Mouse (Mus musculus) liver, embryonic 13.5 days (tissue): Measurements from ENCODE around the gene Mapk1. TPM values are rescaled to one million over a fixed set of nuclear protein-coding genes. Genes with fewer than 3 reads are reported as not detected.
"Not testable (repeated sequence)": the region's sequence is repeated elsewhere in the genome, so short reads cannot be mapped to it uniquely, and the experiment has no call there.

Source experiments
- ATAC-seq: fragments of 200-750 bp; cut with Nextera tagmentation; 2 replicates; pipeline ENCODE4 v1.8.0; 2017; ENCODE audit warnings: low read depth, mild to moderate bottlenecking, moderate number of reproducible peaks, moderate library complexity
- DNase-seq: peaks from one replicate; pipeline ENCODE4 v3.0.0; 2022
- H3K27ac ChIP-seq: fragments of 300-500 bp; sonication (generic); 2 replicates; pipeline ENCODE4 v1.5.1; 2015; ENCODE audit warnings: moderate library complexity, mild to moderate bottlenecking, inconsistent platforms
- H3K27me3 ChIP-seq: fragments of 300-500 bp; sonication (generic); 2 replicates; pipeline ENCODE4 v1.6.1; 2015; ENCODE audit warnings: mild to moderate bottlenecking, inconsistent platforms
- H3K36me3 ChIP-seq: fragments of 300-500 bp; sonication (generic); 2 replicates; pipeline ENCODE4 v1.6.1; 2015; ENCODE audit warnings: mild to moderate bottlenecking, inconsistent platforms
- H3K4me1 ChIP-seq: fragments of 300-500 bp; sonication (generic); replicated peaks from 2 replicates; pipeline ENCODE4 v1.6.1; 2015; ENCODE audit warnings: inconsistent platforms
- H3K4me2 ChIP-seq: fragments of 300-500 bp; sonication (generic); 2 replicates; pipeline ENCODE4 v1.6.1; 2015; ENCODE audit warnings: inconsistent platforms, mild to moderate bottlenecking, moderate library complexity
- H3K4me3 ChIP-seq: fragments of 300-500 bp; sonication (generic); replicated peaks from 2 replicates; pipeline ENCODE4 v1.5.1; 2015; ENCODE audit warnings: mild to moderate bottlenecking, inconsistent platforms
- H3K9ac ChIP-seq: fragments of 300-500 bp; sonication (generic); 2 replicates; pipeline ENCODE4 v1.6.1; 2015; ENCODE audit warnings: mild to moderate bottlenecking, inconsistent platforms
- H3K9me3 ChIP-seq: fragments of 300-500 bp; sonication (generic); replicated peaks from 2 replicates; pipeline ENCODE4 v1.6.1; 2016; ENCODE audit warnings: inconsistent platforms
- WGBS: fragments of 180-500 bp; shearing (Covaris S2); methylation state at CpG from one replicate; pipeline ENCODE4 v1.1.7; 2015; ENCODE audit not compliant: insufficient replicate concordance; 5-methylcytosine and 5-hydroxymethylcytosine counted together
- polyA plus RNA-seq: library from polyadenylated mRNA; unstranded; fragments of >200 nt; fragmentation: Nextera tagmentation; extraction: Ambion mirVana; gene quantifications from 2 replicates; pipeline ENCODE4 v1.2.1, GENCODE M21; 2015

Mapk1 gene
- polyA plus RNA-seq, 1 experiment from 2014 or later = 93.7 TPM

- WGBS = 6% methylated on average over 9 of the region's 9 CpGs
Measured at GRCm38 (mm10) chr16:16984423-16984941, 1.3 kb downstream of the Mapk1 start.

DNA sequence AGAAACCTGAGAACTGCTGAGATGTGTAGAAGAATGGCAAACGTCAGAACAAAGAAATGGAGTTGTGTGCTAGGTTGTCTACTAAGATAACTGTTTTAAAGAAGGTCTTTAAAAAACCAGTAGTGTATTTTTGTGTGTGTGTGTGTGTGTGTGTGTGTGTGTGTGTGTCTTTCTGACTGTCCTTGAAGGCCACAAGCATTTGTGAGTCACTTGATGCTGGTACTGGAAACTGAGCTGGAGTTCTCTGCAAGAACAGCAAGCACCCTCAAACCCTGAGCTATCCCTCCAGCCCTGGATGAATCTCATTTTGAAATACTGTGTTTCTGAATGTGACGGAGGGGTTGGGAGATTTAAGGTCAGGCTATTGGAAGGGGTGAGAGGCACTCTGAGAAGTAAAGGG, 4.1 kb downstream of the Mapk1 start:
- WGBS = 72% methylated on average over 2 of the region's 2 CpGs
- Histone ChIP-seq H3K27ac (no peak overlapping the region), H3K9me3 (no peaks in the 10 kb centered on the region), H3K4me3 (no peak overlapping the region), H3K4me1 (peaks cover 73% of the 10 kb centered on the region), H3K4me2 (no peak overlapping the region), H3K36me3 (peaks cover 34% of the 10 kb centered on the region), H3K9ac (no peak overlapping the region), H3K27me3 (no peaks in the 10 kb centered on the region)
- no peak for ATAC-seq
- DNase-seq = no peak

More at GRCm38 (mm10) chr16:16984423-16984941, 1.3 kb downstream of the Mapk1 start:
- no peaks in the 10 kb centered on the region for H3K9me3 ChIP-seq
- ATAC-seq (no peak), DNase-seq (no peak)
- H3K9ac ChIP-seq = peak overlapping the region; percentile 96
- peaks cover 48% of the 10 kb centered on the region for H3K4me1 ChIP-seq
- peak overlapping the region; percentile 99 for H3K4me3 ChIP-seq
- peak overlapping the region; percentile 87 for H3K27ac ChIP-seq
- H3K4me2 ChIP-seq = peak overlapping the region; percentile 92
- H3K36me3 ChIP-seq = peaks cover 23% of the 10 kb centered on the region
- no peaks in the 10 kb centered on the region for H3K27me3 ChIP-seq

DNA sequence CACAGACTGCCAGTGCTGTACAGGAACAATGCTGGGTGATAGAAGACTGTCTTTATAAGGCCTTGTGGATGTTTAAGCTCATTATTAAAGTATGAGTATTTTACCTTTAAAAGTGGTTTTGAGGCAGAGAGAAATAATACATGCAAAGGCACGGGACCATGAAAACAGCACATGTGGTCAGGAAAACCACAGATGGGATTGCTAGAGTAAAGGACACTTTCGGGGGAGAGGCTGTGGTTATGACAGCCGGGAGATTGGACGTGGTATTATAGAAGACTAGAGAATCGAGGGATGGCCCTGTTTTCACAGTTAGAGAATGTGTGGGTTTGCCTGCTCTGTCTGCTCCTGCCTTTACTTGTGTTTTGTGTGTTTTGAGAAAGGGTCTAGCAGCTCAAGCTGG, 5.7 kb downstream of the Mapk1 start:
- ATAC-seq (no peak), DNase-seq (no peak)
- Histone ChIP-seq H3K4me3 (no peak overlapping the region), H3K27me3 (no peaks in the 10 kb centered on the region), H3K4me2 (no peak overlapping the region), H3K36me3 (peaks cover 35% of the 10 kb centered on the region), H3K9ac (no peak overlapping the region), H3K9me3 (no peaks in the 10 kb centered on the region), H3K27ac (0 out of 2 replicates have a peak overlapping the region, but pooled peaks have one; percentile 23), H3K4me1 (peaks cover 81% of the 10 kb centered on the region)
- 24% methylated on average over 5 of the region's 5 CpGs for WGBS

DNA sequence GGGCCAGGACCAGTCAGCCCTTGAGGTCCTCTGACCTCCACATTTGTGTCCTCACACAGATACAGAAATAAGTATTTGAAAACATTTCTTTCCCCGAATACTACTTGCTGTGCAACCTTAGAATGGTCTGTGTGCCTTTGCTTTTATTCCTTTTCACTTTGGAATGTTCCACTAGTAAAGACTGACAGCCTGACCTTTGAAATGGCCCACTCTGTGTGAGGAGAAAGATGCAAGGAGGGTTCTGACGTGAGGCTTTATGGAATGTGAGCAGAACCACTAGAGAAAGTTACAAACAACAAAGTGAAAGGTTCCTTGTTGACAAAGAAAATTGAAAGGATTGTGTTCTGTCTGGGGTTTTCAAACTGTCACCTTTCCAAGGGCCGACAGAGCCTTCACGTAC, 6.8 kb downstream of the Mapk1 start:
- H3K4me3 ChIP-seq = no peak overlapping the region
- DNase-seq = no peak
- peaks cover 40% of the 10 kb centered on the region for H3K36me3 ChIP-seq
- ATAC-seq = no peak
- H3K9me3 ChIP-seq = no peaks in the 10 kb centered on the region
- peaks cover 87% of the 10 kb centered on the region for H3K4me1 ChIP-seq
- H3K9ac ChIP-seq = no peak overlapping the region
- H3K27ac ChIP-seq = no peak overlapping the region
- 79% methylated on average over 4 of the region's 4 CpGs for WGBS
- H3K4me2 ChIP-seq = no peak overlapping the region
- H3K27me3 ChIP-seq = no peaks in the 10 kb centered on the region

DNA sequence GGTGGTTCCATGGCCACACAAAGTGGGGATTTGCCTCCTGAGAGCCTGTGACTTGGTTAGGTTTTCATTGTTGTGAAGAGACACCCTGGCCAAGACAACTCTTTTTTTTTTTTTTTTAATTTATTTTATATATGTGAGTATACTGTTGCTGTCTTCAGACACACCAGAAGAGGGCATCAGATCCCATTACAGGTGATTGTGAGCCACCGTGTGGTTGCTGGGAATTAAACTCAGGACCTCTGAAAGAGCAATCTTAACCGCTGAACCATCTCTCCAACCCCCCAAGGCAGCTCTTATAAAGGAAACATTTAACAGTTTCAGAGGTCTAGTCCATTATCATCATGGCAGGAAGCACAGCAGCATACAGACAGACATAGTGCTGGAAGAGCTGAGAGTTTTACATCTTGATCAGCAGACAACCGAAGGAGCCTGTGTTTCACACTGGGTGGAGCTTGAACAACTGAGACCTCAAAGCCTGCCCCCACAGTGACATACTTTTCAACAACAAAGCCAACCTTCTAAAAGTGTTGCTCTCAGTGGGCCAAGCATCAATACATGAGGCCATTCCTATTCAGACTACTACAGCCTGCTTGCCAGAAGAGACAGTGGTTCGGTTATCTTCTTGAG, 11.4 kb downstream of the Mapk1 start:
- Histone ChIP-seq H3K9me3 (no peaks in the 10 kb centered on the region), H3K36me3 (0 out of 2 replicates have a peak, but pooled peaks cover 16% of the 10 kb centered on the region), H3K9ac (no peak overlapping the region), H3K4me3 (no peak overlapping the region), H3K4me1 (peaks cover 62% of the 10 kb centered on the region), H3K27ac (no peak overlapping the region), H3K4me2 (no peak overlapping the region), H3K27me3 (no peaks in the 10 kb centered on the region)
- 40% methylated on average over 4 of the region's 4 CpGs for WGBS
- ATAC-seq (peak; percentile 51; the same call in 1 of the 2 replicates), DNase-seq (no peak)

DNA sequence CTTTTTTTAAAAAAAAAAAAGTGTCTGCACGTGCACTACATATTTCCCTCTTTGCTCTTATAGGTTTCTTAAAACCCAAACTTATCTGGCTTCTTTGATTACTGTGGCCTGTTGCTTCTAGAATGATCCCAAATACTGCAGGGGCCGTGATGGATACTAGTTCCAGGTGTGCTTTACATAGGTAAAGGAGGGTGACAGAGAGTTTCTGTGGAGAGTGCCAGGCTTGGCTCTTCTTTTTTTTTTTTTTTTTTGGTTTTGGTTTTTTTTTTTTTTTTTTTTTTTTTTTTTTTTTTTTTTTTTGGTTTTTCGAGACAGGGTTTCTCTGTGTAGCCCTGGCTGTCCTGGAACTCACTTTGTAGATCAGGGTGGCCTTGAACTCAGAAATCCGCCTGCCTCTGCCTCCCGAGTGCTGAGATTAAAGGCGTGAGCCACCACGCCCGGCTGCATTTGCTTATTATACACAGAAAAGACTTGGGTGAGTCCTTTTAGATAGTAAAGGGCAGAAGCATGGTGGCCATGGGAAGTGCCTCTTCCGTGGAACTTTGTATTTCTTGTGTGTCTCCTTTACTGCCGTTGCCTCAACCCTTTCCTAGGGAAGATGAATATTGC, 13.0 kb downstream of the Mapk1 start:
- not testable (repeated sequence) for H3K27me3 ChIP-seq, ATAC-seq, H3K27ac ChIP-seq, H3K9ac ChIP-seq, H3K4me3 ChIP-seq, H3K9me3 ChIP-seq, H3K4me2 ChIP-seq, DNase-seq
- Histone ChIP-seq H3K36me3 (peaks cover 11% of the 10 kb centered on the region; the same call in 1 of the 2 replicates), H3K4me1 (peaks cover 59% of the 10 kb centered on the region)
- WGBS = 80% methylated on average over 10 of the region's 10 CpGs

DNA sequence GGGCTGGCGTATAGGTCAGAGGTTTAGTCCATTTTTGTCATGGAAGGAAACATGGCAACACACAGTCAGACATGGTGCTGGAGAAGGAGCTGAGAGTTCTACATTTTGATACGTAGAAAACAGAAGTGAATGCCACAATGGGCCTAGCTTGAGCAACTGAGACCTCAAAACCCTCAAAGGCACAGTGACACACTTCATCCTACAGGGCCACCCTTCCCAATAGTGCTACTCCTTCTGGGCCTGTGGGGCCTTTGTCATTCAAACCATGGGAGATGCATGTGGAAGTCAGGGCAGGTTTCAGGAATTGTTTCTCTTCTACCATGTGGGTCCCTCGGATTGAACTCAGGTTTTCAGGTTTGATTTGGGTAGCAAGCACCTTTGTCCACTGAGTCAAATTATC, 17.9 kb downstream of the Mapk1 start:
- Histone ChIP-seq H3K4me2 (no peak overlapping the region), H3K9ac (no peak overlapping the region), H3K4me1 (peaks cover 23% of the 10 kb centered on the region), H3K9me3 (no peaks in the 10 kb centered on the region), H3K27ac (no peak overlapping the region), H3K36me3 (no peaks in the 10 kb centered on the region; the same call in 1 of the 2 replicates), H3K4me3 (no peak overlapping the region), H3K27me3 (no peaks in the 10 kb centered on the region)
- DNase-seq (no peak), ATAC-seq (no peak)
- WGBS = 69% methylated on average over 3 of the region's 3 CpGs

DNA sequence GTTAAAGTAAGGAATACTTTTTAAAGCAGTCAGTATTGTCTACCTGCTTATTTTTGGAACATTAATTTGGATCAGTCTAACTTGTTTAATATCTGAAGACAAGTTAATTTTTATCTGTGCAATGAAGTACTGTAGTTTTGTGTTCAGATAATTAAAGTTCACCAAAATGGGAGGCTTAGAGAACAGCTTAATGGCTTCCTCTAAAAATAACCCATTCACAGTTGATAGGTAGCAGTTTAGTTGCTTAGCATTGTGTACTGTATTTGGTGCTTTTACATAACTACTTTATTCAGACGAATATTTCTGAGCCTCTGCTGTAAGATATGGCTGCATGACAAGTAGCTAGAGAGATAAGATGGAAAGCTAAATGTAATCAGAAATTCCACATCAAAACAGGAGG, 23.9 kb downstream of the Mapk1 start:
- Histone ChIP-seq H3K4me3 (no peak overlapping the region), H3K4me2 (no peak overlapping the region), H3K9ac (no peak overlapping the region), H3K27me3 (no peaks in the 10 kb centered on the region), H3K9me3 (no peaks in the 10 kb centered on the region), H3K27ac (no peak overlapping the region), H3K4me1 (peaks cover 4% of the 10 kb centered on the region; the same call in 1 of the 2 replicates), H3K36me3 (peaks cover 5% of the 10 kb centered on the region)
- WGBS = 41% methylated on average over 1 of the region's 1 CpGs
- DNase-seq = no peak
- ATAC-seq = no peak

GRCm38 (mm10) chr16:17010036-17010435, 26.9 kb downstream of the Mapk1 start:
- Histone ChIP-seq H3K4me3 (no peak overlapping the region), H3K9ac (no peak overlapping the region), H3K9me3 (no peaks in the 10 kb centered on the region), H3K4me2 (no peak overlapping the region), H3K36me3 (peaks cover 9% of the 10 kb centered on the region), H3K27ac (no peak overlapping the region), H3K27me3 (no peaks in the 10 kb centered on the region), H3K4me1 (peaks cover 8% of the 10 kb centered on the region; the same call in 1 of the 2 replicates)
- no peak for DNase-seq
- WGBS = 91% methylated on average over 7 of the region's 7 CpGs
- no peak for ATAC-seq

DNA sequence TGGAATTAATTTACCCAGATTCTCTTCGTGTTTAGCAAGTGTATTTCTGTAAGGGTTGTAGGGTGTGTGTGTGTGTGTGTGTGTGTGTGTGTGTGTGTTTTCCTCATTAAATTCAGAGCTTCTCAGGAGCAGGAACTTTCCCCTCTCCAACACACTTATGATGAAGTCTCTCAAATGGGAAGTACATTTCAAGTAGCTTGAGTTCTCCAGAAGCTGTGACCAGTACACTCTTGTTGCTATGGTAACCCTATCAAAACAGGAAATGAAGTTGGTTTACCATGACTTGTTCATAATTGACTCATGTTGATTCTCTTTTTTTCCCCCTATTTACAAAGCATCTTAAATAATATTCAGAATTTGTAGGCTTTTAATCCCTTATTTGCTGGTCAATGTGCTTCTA, 29.4 kb downstream of the Mapk1 start:
- Histone ChIP-seq H3K4me1 (peaks cover 8% of the 10 kb centered on the region; the same call in 1 of the 2 replicates), H3K36me3 (peaks cover 27% of the 10 kb centered on the region), H3K4me2 (no peak overlapping the region), H3K9me3 (no peaks in the 10 kb centered on the region), H3K4me3 (no peak overlapping the region), H3K27ac (no peak overlapping the region), H3K27me3 (no peaks in the 10 kb centered on the region), H3K9ac (no peak overlapping the region)
- ATAC-seq (no peak), DNase-seq (no peak)
- 63% methylated on average over 1 of the region's 1 CpGs for WGBS

- Histone ChIP-seq H3K4me2 (no peak overlapping the region), H3K4me1 (peaks cover 8% of the 10 kb centered on the region; the same call in 1 of the 2 replicates), H3K27me3 (no peaks in the 10 kb centered on the region), H3K36me3 (peaks cover 46% of the 10 kb centered on the region), H3K4me3 (no peak overlapping the region), H3K27ac (no peak overlapping the region), H3K9ac (no peak overlapping the region), H3K9me3 (no peaks in the 10 kb centered on the region)
- no peak for DNase-seq
- WGBS = 61% methylated on average over 4 of the region's 4 CpGs
- ATAC-seq = no peak
Measured at GRCm38 (mm10) chr16:17015111-17015852, 32.1 kb downstream of the Mapk1 start.
